Mouse (Mus musculus) limb, embryonic 15.5 days (tissue): ENCODE results near the gene Sumo3. TPM values are rescaled to one million over a fixed set of nuclear protein-coding genes. Genes with fewer than 3 reads are reported as not detected.

Source experiments
- ATAC-seq: fragments of 200-750 bp; cut with Nextera tagmentation; 2 replicates; pipeline ENCODE4 v1.8.0; 2017; ENCODE audit warnings: low read depth, moderate TSS enrichment; ENCODE audit not compliant: insufficient number of reproducible peaks, low FRiP score, low TSS enrichment
- H3K27ac ChIP-seq: fragments of 300-500 bp; sonication (generic); 2 replicates; pipeline ENCODE4 v1.5.1; 2015; ENCODE audit warnings: moderate library complexity, mild to moderate bottlenecking, inconsistent platforms
- H3K27me3 ChIP-seq: fragments of 300-500 bp; sonication (generic); 2 replicates; pipeline ENCODE4 v1.6.1; 2015; ENCODE audit warnings: inconsistent platforms
- H3K36me3 ChIP-seq: fragments of 300-500 bp; sonication (generic); 2 replicates; pipeline ENCODE4 v1.6.1; 2015; ENCODE audit warnings: inconsistent platforms
- H3K4me1 ChIP-seq: fragments of 300-500 bp; sonication (generic); 2 replicates; pipeline ENCODE4 v1.6.1; 2015; ENCODE audit warnings: inconsistent platforms
- H3K4me2 ChIP-seq: fragments of 300-500 bp; sonication (generic); 2 replicates; pipeline ENCODE4 v1.6.1; 2015; ENCODE audit warnings: mild to moderate bottlenecking, inconsistent platforms
- H3K4me3 ChIP-seq: fragments of 300-500 bp; sonication (generic); 2 replicates; pipeline ENCODE4 v1.5.1; 2015; ENCODE audit warnings: mild to moderate bottlenecking, inconsistent platforms
- H3K9ac ChIP-seq: fragments of 300-500 bp; sonication (generic); 2 replicates; pipeline ENCODE4 v1.6.1; 2015; ENCODE audit warnings: inconsistent platforms
- H3K9me3 ChIP-seq: fragments of 300-500 bp; sonication (generic); 2 replicates; pipeline ENCODE4 v1.6.1; 2016; ENCODE audit warnings: inconsistent platforms
- WGBS: fragments of 180-500 bp; shearing (Covaris S2); methylation state at CpG from one replicate; pipeline ENCODE4 v1.1.7; 2015; 5-methylcytosine and 5-hydroxymethylcytosine counted together
- polyA plus RNA-seq: library from polyadenylated mRNA; unstranded; fragments of >200 nt; fragmentation: Nextera tagmentation; extraction: Ambion mirVana; gene quantifications from 2 replicates; pipeline ENCODE4 v1.2.1, GENCODE M21; 2015

Sumo3 gene
- polyA plus RNA-seq = 343 and 347 TPM in 2 replicates

- Histone ChIP-seq H3K4me3 (peak within 1 kb of the TSS; percentile 79), H3K36me3 (peaks cover 19% of the 10 kb centered on the region), H3K27me3 (no peaks in the 10 kb centered on the region), H3K9me3 (no peaks in the 10 kb centered on the region), H3K9ac (peak within 1 kb of the TSS; percentile 67), H3K4me2 (peak within 1 kb of the TSS; percentile 86), H3K27ac (peak within 1 kb of the TSS; percentile 98), H3K4me1 (peaks cover 33% of the 10 kb centered on the region)
- 1% methylated on average over 96 of the region's 119 CpGs for WGBS
- ATAC-seq = peak; percentile 88
Observed at GRCm38 (mm10) chr10:77605908-77606826, at the start of gene Sumo3, which contains the start of gene Gm49325. Sumo3 (plus strand) TSS chr10:77606097. Gm49325 (plus strand) TSS chr10:77606197.

DNA sequence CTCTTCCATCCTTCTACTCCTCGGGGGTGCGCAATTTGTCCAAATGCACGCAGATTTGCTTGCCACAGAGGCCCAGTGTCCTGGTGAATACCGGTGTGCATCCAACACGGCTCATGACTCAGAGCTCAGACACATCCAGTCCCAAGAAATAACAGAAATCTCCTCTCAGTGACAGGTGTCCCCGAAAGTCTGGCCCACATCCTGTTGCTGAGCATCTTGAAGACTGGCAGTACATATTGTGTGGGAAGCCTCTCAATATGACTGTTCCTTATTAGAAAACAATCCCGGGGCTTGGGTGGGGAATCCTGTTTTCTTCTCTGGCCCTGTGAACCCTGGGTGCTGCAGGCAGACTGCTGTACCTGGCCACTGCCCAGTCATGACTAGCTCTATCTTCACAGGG lies 49.3 kb upstream of the Sumo3 start:
- Histone ChIP-seq H3K36me3 (no peaks in the 10 kb centered on the region), H3K9me3 (no peaks in the 10 kb centered on the region), H3K4me2 (no peak overlapping the region), H3K9ac (no peak overlapping the region), H3K4me1 (no peaks in the 10 kb centered on the region), H3K4me3 (no peak overlapping the region), H3K27ac (no peak overlapping the region), H3K27me3 (no peaks in the 10 kb centered on the region)
- WGBS = 91% methylated on average over 7 of the region's 7 CpGs
- no peak for ATAC-seq

DNA sequence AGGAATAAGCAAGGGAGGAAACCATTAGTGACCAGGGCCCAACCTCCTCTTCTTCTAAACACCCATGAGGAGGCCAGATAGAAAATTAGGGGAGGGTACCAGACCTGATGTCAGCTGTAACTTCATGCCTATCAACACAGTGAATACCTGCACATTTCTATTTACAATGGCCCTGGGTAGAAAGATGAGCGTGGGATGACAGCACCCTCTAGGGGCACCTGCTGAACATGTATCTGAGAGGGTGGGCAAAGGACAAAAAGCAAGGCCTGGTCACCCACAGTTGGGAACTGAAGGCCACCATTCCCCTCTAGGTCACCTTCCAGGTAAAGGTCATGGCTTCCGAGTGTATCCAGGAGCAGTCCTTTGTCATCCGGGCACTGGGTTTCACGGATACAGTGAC lies 48.3 kb upstream of the Sumo3 start:
- no peaks in the 10 kb centered on the region for H3K36me3 ChIP-seq
- H3K4me1 ChIP-seq = no peaks in the 10 kb centered on the region
- H3K9ac ChIP-seq = no peak overlapping the region
- ATAC-seq = no peak
- H3K4me3 ChIP-seq = no peak overlapping the region
- H3K4me2 ChIP-seq = no peak overlapping the region
- H3K27ac ChIP-seq = no peak overlapping the region
- H3K27me3 ChIP-seq = no peaks in the 10 kb centered on the region
- WGBS = 93% methylated on average over 4 of the region's 4 CpGs
- no peaks in the 10 kb centered on the region for H3K9me3 ChIP-seq

DNA sequence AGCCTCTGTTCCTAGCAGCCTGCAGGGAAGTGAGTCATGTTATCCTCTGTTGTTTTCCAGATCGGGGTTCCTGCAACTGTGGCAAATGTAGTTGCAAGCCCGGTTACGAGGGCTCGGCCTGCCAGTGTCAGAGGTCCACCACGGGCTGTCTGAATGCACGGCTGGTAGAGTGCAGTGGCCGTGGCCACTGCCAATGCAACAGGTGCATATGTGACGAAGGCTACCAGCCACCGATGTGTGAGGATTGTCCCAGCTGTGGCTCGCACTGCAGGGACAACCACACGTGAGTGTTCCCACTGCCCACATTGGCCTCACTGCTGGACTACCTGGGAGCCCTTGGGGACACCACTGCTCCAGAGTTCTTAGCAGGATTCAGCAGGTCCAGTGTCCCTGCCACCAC lies 45.8 kb upstream of the Sumo3 start:
- Histone ChIP-seq H3K27ac (no peak overlapping the region), H3K4me1 (no peaks in the 10 kb centered on the region), H3K4me2 (no peak overlapping the region), H3K9ac (no peak overlapping the region), H3K36me3 (no peaks in the 10 kb centered on the region), H3K4me3 (no peak overlapping the region), H3K9me3 (no peaks in the 10 kb centered on the region), H3K27me3 (no peaks in the 10 kb centered on the region)
- 84% methylated on average over 11 of the region's 11 CpGs for WGBS
- ATAC-seq = no peak

DNA sequence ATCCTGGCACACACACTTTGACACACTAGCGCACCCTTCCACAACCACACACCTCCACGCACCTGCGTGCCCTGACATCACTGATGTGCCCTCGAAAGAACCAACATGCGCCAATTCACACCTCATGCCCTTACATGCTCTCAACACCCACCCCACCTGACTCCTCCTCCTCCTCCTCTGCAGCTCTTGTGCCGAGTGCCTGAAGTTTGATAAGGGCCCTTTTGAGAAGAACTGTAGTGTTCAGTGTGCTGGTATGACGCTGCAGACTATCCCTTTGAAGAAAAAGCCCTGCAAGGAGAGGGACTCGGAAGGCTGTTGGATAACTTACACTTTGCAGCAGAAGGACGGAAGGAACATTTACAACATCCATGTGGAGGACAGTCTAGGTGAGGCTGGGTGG lies 45.1 kb upstream of the Sumo3 start:
- Histone ChIP-seq H3K4me1 (no peaks in the 10 kb centered on the region), H3K27ac (no peak overlapping the region), H3K27me3 (no peaks in the 10 kb centered on the region), H3K9ac (no peak overlapping the region), H3K9me3 (no peaks in the 10 kb centered on the region), H3K36me3 (no peaks in the 10 kb centered on the region), H3K4me3 (no peak overlapping the region), H3K4me2 (no peak overlapping the region)
- ATAC-seq = no peak
- 85% methylated on average over 9 of the region's 9 CpGs for WGBS

- Histone ChIP-seq H3K4me3 (no peak overlapping the region), H3K4me2 (no peak overlapping the region), H3K36me3 (no peaks in the 10 kb centered on the region), H3K27me3 (no peaks in the 10 kb centered on the region), H3K9me3 (no peaks in the 10 kb centered on the region), H3K9ac (no peak overlapping the region), H3K4me1 (no peaks in the 10 kb centered on the region), H3K27ac (no peak overlapping the region)
- ATAC-seq = no peak
- WGBS = 75% methylated on average over 2 of the region's 2 CpGs
Observed at GRCm38 (mm10) chr10:77561508-77561907, 44.4 kb upstream of the Sumo3 start.

- ATAC-seq = no peak
- 79% methylated on average over 8 of the region's 8 CpGs for WGBS
- no peak overlapping the region for H3K4me2 ChIP-seq
Observed at GRCm38 (mm10) chr10:77565005-77565404, 40.9 kb upstream of the Sumo3 start.

DNA sequence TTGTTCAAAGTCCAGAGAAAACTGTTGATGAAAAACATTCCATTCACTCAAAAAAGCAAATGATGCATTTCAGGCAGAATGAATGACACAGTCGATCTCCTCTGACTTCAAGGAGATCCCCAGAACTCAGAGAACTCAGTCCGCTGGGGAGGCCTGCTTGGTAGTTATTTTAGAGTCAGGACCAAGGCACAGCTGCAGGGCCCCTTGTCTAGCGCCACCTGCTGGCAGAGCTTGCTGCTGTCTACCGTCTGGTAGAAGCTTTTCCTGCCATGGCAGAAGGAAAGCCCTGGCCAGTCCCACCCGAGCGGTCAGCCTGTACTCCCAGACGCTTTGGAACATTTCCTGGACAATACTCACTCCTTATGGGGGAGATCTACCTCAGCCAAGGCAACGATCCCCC lies 39.2 kb upstream of the Sumo3 start:
- WGBS = 40% methylated on average over 8 of the region's 8 CpGs
- Histone ChIP-seq H3K4me1 (0 out of 2 replicates have a peak, but pooled peaks cover 2% of the 10 kb centered on the region), H3K4me2 (no peak overlapping the region), H3K9me3 (no peaks in the 10 kb centered on the region), H3K27me3 (no peaks in the 10 kb centered on the region), H3K4me3 (no peak overlapping the region), H3K36me3 (no peaks in the 10 kb centered on the region), H3K9ac (no peak overlapping the region), H3K27ac (no peak overlapping the region)
- no peak for ATAC-seq

More at GRCm38 (mm10) chr10:77565005-77565404, 40.9 kb upstream of the Sumo3 start:
- Histone ChIP-seq H3K27ac (no peak overlapping the region), H3K36me3 (no peaks in the 10 kb centered on the region), H3K9me3 (no peaks in the 10 kb centered on the region), H3K9ac (no peak overlapping the region), H3K4me1 (0 out of 2 replicates have a peak, but pooled peaks cover 2% of the 10 kb centered on the region), H3K4me3 (no peak overlapping the region), H3K27me3 (no peaks in the 10 kb centered on the region)

- no peak for ATAC-seq
- H3K27ac ChIP-seq = peak overlapping the region; percentile 17; the same call in 1 of the 2 replicates
- 41% methylated on average over 7 of the region's 7 CpGs for WGBS
Observed at GRCm38 (mm10) chr10:77569481-77569880, 36.4 kb upstream of the Sumo3 start.

DNA sequence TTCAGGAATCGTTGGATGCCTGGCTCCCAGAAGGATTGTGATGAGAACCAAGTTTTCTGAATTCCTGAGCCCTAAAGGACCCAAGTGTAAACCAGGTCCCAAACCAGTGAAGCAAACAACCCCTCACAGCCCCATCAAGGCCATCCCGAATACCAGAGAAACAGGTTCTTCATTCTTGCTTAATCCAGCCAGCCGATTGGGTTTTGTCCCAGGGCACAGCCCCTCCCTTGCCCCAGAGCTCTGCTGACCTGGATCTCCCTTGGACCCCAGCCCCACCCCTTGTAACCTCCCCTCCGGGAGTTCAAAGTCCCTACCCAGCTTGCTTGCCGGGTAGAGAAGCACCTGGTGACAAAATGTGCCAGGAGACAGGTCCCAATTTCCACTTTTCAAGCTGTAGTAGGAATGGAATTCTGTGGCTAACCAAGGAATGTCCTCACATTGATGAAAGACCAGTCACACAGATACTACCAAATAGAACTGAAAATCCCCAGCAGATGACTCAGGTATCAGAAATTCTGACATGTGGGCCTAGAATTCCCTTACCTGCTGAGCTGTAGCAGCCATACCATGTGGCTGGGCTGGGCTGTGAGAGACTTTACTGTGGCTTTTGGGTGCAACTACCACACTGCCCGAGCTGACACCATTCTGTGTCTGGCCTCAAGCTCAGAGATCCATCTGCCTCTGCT lies 35.8 kb upstream of the Sumo3 start:
- Histone ChIP-seq H3K4me2 (no peak overlapping the region), H3K4me1 (0 out of 2 replicates have a peak, but pooled peaks cover 5% of the 10 kb centered on the region), H3K36me3 (no peaks in the 10 kb centered on the region), H3K9ac (no peak overlapping the region), H3K27me3 (no peaks in the 10 kb centered on the region), H3K27ac (peak overlapping the region; percentile 17; the same call in 1 of the 2 replicates), H3K9me3 (no peaks in the 10 kb centered on the region), H3K4me3 (no peak overlapping the region)
- no peak for ATAC-seq
- 41% methylated on average over 6 of the region's 6 CpGs for WGBS

More at GRCm38 (mm10) chr10:77569481-77569880, 36.4 kb upstream of the Sumo3 start:
- no peak overlapping the region for H3K4me2 ChIP-seq
- H3K4me3 ChIP-seq = no peak overlapping the region
- H3K9ac ChIP-seq = no peak overlapping the region
- H3K27me3 ChIP-seq = no peaks in the 10 kb centered on the region
- H3K9me3 ChIP-seq = no peaks in the 10 kb centered on the region
- no peaks in the 10 kb centered on the region for H3K36me3 ChIP-seq
- H3K4me1 ChIP-seq = 0 out of 2 replicates have a peak, but pooled peaks cover 5% of the 10 kb centered on the region

GRCm38 (mm10) chr10:77572225-77572624 lies 33.7 kb upstream of the Sumo3 start:
- Histone ChIP-seq H3K4me1 (0 out of 2 replicates have a peak, but pooled peaks cover 5% of the 10 kb centered on the region), H3K4me3 (no peak overlapping the region), H3K36me3 (no peaks in the 10 kb centered on the region), H3K9me3 (no peaks in the 10 kb centered on the region), H3K4me2 (no peak overlapping the region), H3K9ac (no peak overlapping the region), H3K27me3 (no peaks in the 10 kb centered on the region), H3K27ac (no peak overlapping the region)
- 21% methylated on average over 3 of the region's 3 CpGs for WGBS
- ATAC-seq = no peak

GRCm38 (mm10) chr10:77573162-77573561 lies 32.7 kb upstream of the Sumo3 start:
- ATAC-seq = no peak
- H3K9me3 ChIP-seq = no peaks in the 10 kb centered on the region
- WGBS = 73% methylated on average over 1 of the region's 1 CpGs
- H3K4me1 ChIP-seq = 0 out of 2 replicates have a peak, but pooled peaks cover 5% of the 10 kb centered on the region
- no peak overlapping the region for H3K27ac ChIP-seq
- no peak overlapping the region for H3K9ac ChIP-seq
- no peak overlapping the region for H3K4me3 ChIP-seq
- H3K27me3 ChIP-seq = no peaks in the 10 kb centered on the region
- no peaks in the 10 kb centered on the region for H3K36me3 ChIP-seq
- no peak overlapping the region for H3K4me2 ChIP-seq
